Mouse (Mus musculus) testis, adult 2 months (tissue): ENCODE results near the gene Rfx7. TPM values are rescaled to one million over a fixed set of nuclear protein-coding genes. Genes with fewer than 3 reads are reported as not detected.
A peak's percentile ranks its signal among the peaks of the same experiment; 100 is the strongest.

Source experiments
- H3K27ac ChIP-seq: fragments of 200-500 bp; 2 replicates; pipeline ENCODE4 v1.5.1; 2012; ENCODE audit warnings: low read depth, low read length; ENCODE audit not compliant: control insufficient read depth, insufficient read depth
- H3K27me3 ChIP-seq: fragments of 200-500 bp; 2 replicates; pipeline ENCODE4 v1.6.1; 2012; ENCODE audit warnings: mild to moderate bottlenecking, low read length, moderate library complexity; ENCODE audit not compliant: control insufficient read depth, insufficient read depth
- H3K36me3 ChIP-seq: fragments of 200-500 bp; 2 replicates; pipeline ENCODE4 v1.6.1; 2012; ENCODE audit warnings: mild to moderate bottlenecking, low read length; ENCODE audit not compliant: control insufficient read depth, insufficient read depth
- H3K4me1 ChIP-seq: fragments of 200-500 bp; 2 replicates; pipeline ENCODE4 v1.6.1; 2012; ENCODE audit warnings: low read length; ENCODE audit not compliant: control insufficient read depth, insufficient read depth
- H3K4me3 ChIP-seq: fragments of 200-500 bp; 2 replicates; pipeline ENCODE4 v1.5.1; 2012; ENCODE audit warnings: low read depth, mild to moderate bottlenecking, low read length, moderate library complexity, mixed read lengths; ENCODE audit not compliant: control insufficient read depth
- CTCF ChIP-seq: fragments of 200-500 bp; IDR thresholded peaks from 2 replicates; pipeline ENCODE4 v1.5.1; 2012; ENCODE audit warnings: low read depth, mild to moderate bottlenecking, inconsistent platforms, low read length, moderate library complexity; ENCODE audit not compliant: control insufficient read depth, insufficient read depth, insufficient replicate concordance
- POLR2A ChIP-seq: fragments of 200-500 bp; IDR thresholded peaks from 2 replicates; pipeline ENCODE4 v1.6.1; 2012; ENCODE audit warnings: low read depth, mild to moderate bottlenecking, inconsistent platforms, low read length, moderate library complexity; ENCODE audit not compliant: control insufficient read depth
- polyA plus RNA-seq: library from polyadenylated mRNA; depleted of rRNA; stranded (reverse); fragments of >200 nt; gene quantifications from 2 replicates; pipeline ENCODE4 v1.2.3, GENCODE M21; 2012

Gene Rfx7
- polyA plus RNA-seq, 1 experiment, result 6.4 TPM

DNA sequence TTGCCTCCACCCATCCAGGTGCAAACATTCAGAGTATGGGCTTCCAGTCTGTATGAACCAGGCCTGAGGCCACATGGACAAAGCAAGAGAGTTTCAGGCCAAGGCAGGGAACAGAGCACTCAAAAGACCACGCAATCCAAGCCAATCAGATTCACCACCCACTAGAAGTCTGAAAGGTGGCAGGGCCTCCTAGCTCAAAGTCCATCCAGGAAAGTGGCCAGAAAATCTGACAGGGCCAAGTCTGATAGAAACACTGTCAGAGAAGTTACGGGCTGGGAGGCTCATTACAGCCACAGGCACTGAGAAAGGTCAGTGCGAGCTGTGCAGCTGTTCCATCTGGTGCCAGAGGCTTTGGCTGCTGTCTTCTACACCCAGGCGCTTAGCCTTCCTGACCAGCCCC, 1.2 kb upstream of the Rfx7 start:
- Histone ChIP-seq H3K4me3 (peak overlapping the region; percentile 97), H3K4me1 (peaks cover 12% of the 10 kb centered on the region), H3K27ac (peak overlapping the region; percentile 87), H3K27me3 (no peaks in the 10 kb centered on the region), H3K36me3 (no peaks in the 10 kb centered on the region)
- TF ChIP-seq POLR2A, result no peak
- TF ChIP-seq CTCF, result no peak

DNA sequence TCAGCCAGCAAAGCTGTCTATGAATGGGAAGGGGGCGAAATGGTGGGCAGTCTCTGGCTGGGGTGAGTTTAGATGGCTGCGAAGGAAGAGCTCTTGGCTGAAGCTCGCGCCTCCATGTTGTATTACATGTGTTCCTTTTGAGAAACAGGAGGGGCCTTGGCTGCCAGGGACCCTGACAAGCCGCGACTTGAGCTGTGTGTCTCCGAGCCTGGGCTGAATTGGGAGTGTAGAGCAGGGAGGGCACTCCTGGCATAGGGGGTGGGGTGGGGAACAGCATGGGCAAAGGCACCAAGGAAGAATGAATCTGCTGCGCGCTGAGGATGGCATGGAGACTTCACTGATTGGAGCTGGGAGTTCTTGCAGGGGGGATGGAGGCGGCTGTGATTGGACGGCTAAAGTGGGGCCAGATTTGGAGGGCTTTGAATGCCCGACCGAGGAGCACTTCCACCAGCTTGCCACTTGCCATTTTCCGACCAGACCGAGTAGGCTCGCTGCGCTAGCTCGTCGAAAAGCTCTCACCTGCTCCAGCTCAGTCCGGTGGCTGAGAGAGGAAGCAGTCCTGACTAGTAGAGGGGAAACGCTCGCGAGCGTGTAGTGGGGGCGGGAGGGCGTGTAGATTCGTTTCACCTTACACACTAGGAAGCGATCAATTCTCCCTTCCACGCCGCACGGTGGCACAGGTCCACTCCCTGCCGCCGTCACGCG, 597 bp upstream of the Rfx7 start:
- TF ChIP-seq CTCF (0 out of 2 replicates have a peak, but pooled peaks have one; percentile 7), POLR2A (peak; percentile 49; the same call in 1 of the 2 replicates)
- H3K27me3 ChIP-seq, result no peaks in the 10 kb centered on the region
- peaks cover 12% of the 10 kb centered on the region for H3K4me1 ChIP-seq
- peak overlapping the region; percentile 97 for H3K4me3 ChIP-seq
- no peaks in the 10 kb centered on the region for H3K36me3 ChIP-seq
- peak overlapping the region; percentile 87 for H3K27ac ChIP-seq

DNA sequence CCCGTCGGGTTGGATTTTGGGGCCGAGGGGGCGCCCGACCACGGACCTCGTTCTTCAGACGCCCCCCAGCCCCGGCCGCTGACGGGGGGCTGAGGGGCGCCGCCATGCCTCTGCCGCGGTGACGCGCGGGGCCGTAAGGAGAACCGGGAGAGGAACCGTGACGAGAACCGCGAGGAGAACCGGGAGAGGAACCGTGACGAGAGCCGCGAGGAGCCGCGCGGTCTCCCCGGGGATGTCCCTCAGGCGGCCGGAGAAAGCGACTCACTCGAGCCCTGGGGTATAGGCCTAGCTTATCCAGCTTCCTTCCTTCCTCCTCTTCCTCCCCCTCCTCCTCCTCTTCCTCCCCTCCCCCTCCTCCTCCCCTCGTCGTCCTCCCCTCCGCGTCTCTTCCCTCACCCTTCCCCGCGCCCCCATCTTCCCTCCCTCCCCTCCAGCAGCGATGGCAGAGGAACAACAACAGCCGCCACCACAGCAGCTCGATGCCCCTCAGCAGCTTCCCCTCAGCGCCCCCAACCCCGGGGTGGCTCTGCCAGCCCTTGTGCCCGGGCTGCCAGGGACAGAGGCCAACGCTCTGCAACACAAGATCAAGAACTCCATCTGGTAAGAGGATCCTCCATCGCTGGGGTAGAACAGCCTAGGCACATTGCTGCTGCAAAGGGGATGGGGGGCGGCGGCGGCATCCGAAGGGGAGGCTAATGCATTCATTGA, 495 bp downstream of the Rfx7 start:
- Histone ChIP-seq H3K4me3 (peak overlapping the region; percentile 97), H3K27ac (peak overlapping the region; percentile 93), H3K27me3 (no peaks in the 10 kb centered on the region), H3K36me3 (no peaks in the 10 kb centered on the region), H3K4me1 (peaks cover 12% of the 10 kb centered on the region)
- TF ChIP-seq POLR2A (no peak), CTCF (no peak)

DNA sequence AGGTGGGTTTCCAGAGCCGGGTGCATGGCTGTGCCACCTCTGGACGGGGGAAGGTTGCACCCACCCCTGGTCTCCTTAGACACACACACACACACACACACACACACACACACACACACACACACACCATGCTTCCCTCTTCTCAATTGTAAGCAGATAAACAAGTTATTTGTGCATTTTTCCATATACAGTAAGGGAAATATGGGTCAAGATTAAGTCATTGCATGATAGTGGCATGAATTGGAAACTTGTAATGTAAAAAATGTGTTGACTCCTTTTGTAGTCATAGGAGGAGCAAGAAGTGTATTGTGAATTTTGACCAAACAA, 1.0 kb downstream of the Rfx7 start:
- no peaks in the 10 kb centered on the region for H3K36me3 ChIP-seq
- no peak overlapping the region for H3K27ac ChIP-seq
- TF ChIP-seq POLR2A (no peak), CTCF (no peak)

DNA sequence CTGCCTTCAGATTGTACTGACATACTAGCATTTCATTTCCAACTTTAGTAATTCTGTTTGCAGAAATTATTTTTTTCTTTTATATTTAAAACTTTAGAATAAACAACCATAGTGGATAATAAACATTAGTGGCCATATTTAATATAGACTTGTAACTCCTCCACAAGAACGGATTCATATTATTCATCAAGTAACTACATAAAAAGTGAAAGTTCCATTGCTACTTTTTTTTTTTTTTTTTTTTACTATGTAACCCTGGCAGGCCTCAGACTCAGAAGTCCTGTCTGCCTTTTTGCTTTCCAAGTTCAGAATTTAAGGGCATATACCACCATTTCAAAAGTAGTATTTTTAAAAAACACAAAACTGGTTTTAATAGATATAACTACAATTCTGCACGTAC, 2.9 kb downstream of the Rfx7 start:
- no peaks in the 10 kb centered on the region for H3K36me3 ChIP-seq

More for the DNA sequence above, 1.0 kb downstream of the Rfx7 start:
- Histone ChIP-seq H3K4me3 (peak overlapping the region; percentile 97), H3K4me1 (peaks cover 12% of the 10 kb centered on the region), H3K27me3 (no peaks in the 10 kb centered on the region)

DNA sequence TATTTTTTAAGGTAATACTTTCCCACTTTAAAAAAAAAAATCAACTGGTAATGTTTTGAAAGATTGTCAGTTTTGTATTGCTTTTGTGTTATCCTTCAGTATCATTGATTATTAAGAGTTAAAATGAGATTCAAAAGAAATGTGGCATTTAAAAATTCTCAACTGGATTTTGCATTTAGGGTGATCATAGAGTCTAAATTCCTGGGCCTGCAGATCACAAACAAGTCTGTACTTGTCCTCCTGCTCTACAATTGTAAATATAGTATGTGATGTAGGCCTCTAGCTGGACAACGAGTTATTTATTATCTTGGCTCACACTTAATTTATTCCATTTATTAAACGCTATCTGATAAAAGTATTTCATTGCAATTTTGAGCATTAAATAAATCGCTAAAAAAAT, 3.4 kb downstream of the Rfx7 start:
- Histone ChIP-seq H3K4me3 (no peak overlapping the region), H3K27me3 (no peaks in the 10 kb centered on the region), H3K36me3 (no peaks in the 10 kb centered on the region), H3K27ac (no peak overlapping the region), H3K4me1 (peaks cover 9% of the 10 kb centered on the region)
- no peak for TF ChIP-seq CTCF
- TF ChIP-seq POLR2A, result no peak

More for the DNA sequence above, 2.9 kb downstream of the Rfx7 start:
- Histone ChIP-seq H3K4me1 (peaks cover 12% of the 10 kb centered on the region), H3K27me3 (no peaks in the 10 kb centered on the region), H3K4me3 (no peak overlapping the region), H3K27ac (no peak overlapping the region)
- TF ChIP-seq POLR2A, result no peak
- TF ChIP-seq CTCF, result no peak

DNA sequence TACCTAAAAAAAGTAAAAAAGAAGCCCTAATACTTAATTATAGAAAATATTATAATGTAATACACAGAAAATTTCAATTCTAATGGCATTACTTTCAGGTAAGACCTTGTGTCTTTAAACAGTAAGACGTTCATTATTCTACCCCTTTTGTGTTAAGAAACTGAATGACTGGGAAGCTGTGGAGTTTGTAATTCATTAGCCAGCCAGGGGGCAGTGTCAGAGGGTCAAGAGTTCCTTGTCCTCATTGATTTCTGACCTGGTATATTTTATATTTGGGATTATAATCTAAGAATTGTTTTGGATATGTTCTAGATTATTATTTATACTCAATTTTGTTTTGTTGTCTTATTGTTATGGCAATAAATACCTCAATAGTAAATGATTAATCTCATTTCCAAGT, 5.0 kb downstream of the Rfx7 start:
- H3K4me1 ChIP-seq, result no peaks in the 10 kb centered on the region
- TF ChIP-seq POLR2A (no peak), CTCF (no peak)
- no peaks in the 10 kb centered on the region for H3K27me3 ChIP-seq
- no peak overlapping the region for H3K4me3 ChIP-seq
- H3K27ac ChIP-seq, result no peak overlapping the region
- no peaks in the 10 kb centered on the region for H3K36me3 ChIP-seq

DNA sequence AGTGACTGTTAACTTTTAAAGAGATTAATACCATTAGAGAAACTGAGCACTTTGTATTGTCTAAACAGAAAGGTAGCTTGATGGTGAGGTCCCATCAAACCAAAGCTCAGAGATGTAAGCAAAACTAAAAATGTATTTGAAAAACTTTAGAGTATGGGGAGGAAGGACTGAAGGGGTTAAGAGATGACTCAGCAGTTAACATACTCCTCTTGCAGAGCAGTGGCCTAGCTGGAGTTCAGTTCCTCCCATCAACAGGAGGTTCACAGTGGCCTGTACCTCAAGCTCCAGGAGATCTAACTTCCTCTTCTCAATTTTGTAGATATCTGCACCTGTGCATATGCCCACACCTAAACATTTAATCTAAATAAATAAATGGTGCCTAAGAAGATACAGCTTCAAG, 11.6 kb downstream of the Rfx7 start:
- no peaks in the 10 kb centered on the region; the same call in 1 of the 2 replicates for H3K36me3 ChIP-seq
- no peak overlapping the region for H3K27ac ChIP-seq
- H3K4me3 ChIP-seq, result no peak overlapping the region
- no peak for TF ChIP-seq POLR2A
- no peak for TF ChIP-seq CTCF
- H3K4me1 ChIP-seq, result no peaks in the 10 kb centered on the region
- H3K27me3 ChIP-seq, result no peaks in the 10 kb centered on the region
